Mouse (Mus musculus) neural tube, embryonic 14.5 days (tissue): ENCODE data around the gene Nat8f5. TPM values are rescaled to one million over a fixed set of nuclear protein-coding genes. Genes with fewer than 3 reads are reported as not detected.
"Not testable (repeated sequence)": the region's sequence is repeated elsewhere in the genome, so short reads cannot be mapped to it uniquely, and the experiment has no call there.

Source experiments
- ATAC-seq: fragments of 200-750 bp; cut with Nextera tagmentation; 2 replicates; pipeline ENCODE4 v1.8.0; 2017; ENCODE audit warnings: low read depth, mild to moderate bottlenecking, moderate TSS enrichment, moderate library complexity
- H3K27ac ChIP-seq: fragments of 300-500 bp; sonication (generic); 2 replicates; pipeline ENCODE4 v1.5.1; 2014; ENCODE audit warnings: low read depth, mild to moderate bottlenecking, control low read depth, low read length, moderate library complexity, mixed read lengths
- H3K27me3 ChIP-seq: fragments of 300-500 bp; sonication (generic); 2 replicates; pipeline ENCODE4 v1.6.1; 2014; ENCODE audit warnings: low read length; ENCODE audit not compliant: control insufficient read depth, insufficient read depth
- H3K36me3 ChIP-seq: fragments of 300-500 bp; sonication (generic); 2 replicates; pipeline ENCODE4 v1.6.1; 2014; ENCODE audit warnings: low read length, mixed read lengths; ENCODE audit not compliant: control insufficient read depth, insufficient read depth
- H3K4me1 ChIP-seq: fragments of 300-500 bp; sonication (generic); 2 replicates; pipeline ENCODE4 v1.6.1; 2014; ENCODE audit warnings: low read length; ENCODE audit not compliant: control insufficient read depth, insufficient read depth
- H3K4me2 ChIP-seq: fragments of 300-500 bp; sonication (generic); 2 replicates; pipeline ENCODE4 v1.6.1; 2014; ENCODE audit warnings: mild to moderate bottlenecking, low read depth, low read length, control low read depth
- H3K4me3 ChIP-seq: fragments of 300-500 bp; sonication (generic); 2 replicates; pipeline ENCODE4 v1.5.1; 2014; ENCODE audit warnings: low read depth, low read length, control low read depth, mixed read lengths
- H3K9ac ChIP-seq: fragments of 300-500 bp; sonication (generic); replicated peaks from 2 replicates; pipeline ENCODE4 v1.6.1; 2014; ENCODE audit warnings: low read depth, mild to moderate bottlenecking, control low read depth, low read length, mixed read lengths
- H3K9me3 ChIP-seq: fragments of 300-500 bp; sonication (generic); 2 replicates; pipeline ENCODE4 v1.6.1; 2016; ENCODE audit warnings: low read length; ENCODE audit not compliant: control insufficient read depth
- WGBS: fragments of 180-500 bp; shearing (Covaris S2); extraction: QIAGEN DNeasy Blood & Tissue Kit; methylation state at CpG from one replicate; pipeline ENCODE4 v1.1.7; 2014; 5-methylcytosine and 5-hydroxymethylcytosine counted together
- polyA plus RNA-seq: library from polyadenylated mRNA; unstranded; fragments of >200 nt; fragmentation: Nextera tagmentation; extraction: Ambion mirVana; gene quantifications from 2 replicates; pipeline ENCODE4 v1.2.1, GENCODE M21; 2014

Gene Nat8f5
- polyA plus RNA-seq, 1 experiment from 2014 or later = not detected

DNA sequence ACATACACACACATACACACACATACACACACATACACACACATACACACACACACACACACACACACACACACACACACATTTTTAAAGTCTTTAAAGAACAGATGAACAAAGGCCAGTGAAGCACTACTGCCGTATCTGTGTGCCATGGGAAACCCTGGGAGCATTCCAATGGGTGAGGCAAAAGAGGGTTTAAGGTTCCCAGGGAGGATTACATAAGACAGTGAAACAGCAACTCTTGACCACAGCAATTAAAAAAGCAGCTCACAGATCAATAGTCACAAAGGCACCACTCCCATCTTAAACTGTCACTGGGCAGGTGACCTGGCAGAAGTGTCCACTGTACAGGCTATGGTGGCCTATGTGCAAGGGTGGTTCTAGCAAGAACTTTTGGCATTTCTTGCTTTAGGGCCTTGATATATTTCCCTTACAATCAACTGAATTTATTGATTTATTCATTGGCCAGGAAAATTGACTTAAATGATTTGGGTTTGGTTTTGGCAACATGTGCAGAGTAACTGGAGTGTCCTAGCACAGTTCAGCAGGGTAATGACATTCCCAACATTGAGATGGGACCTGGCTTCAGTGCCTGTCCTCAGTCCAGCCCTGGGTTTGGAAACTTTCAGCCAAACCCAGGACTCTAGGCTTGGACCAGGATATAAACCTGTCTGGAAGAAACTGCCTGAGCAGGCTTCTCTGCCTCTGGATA, 2.8 kb upstream of the Nat8f5 start:
- Histone ChIP-seq H3K4me2 (no peak overlapping the region), H3K4me1 (no peaks in the 10 kb centered on the region), H3K9me3 (no peaks in the 10 kb centered on the region), H3K9ac (no peak overlapping the region), H3K36me3 (no peaks in the 10 kb centered on the region), H3K4me3 (no peak overlapping the region), H3K27ac (no peak overlapping the region), H3K27me3 (no peaks in the 10 kb centered on the region)
- WGBS = 90% methylated on average over 1 of the region's 1 CpGs
- no peak for ATAC-seq

DNA sequence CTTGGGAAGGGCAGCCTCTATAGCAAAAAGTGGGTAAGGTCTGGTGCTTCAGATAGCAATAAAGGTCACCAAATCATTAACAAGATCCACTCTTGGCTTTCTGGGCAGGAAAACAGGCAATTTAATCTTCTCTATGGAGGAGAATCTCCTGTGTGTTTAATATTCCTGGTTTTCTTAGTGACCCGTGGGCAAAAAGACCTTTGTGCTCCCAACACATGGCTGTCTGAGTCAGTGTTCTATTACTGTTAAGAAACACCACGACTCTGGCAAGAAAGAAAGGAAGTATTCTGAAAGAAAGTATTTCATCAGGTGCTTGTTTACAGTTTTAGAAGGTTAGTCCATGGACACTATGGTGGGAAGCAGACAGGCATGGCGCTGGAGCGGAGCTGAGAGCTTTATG, 1.5 kb upstream of the Nat8f5 start:
- H3K9ac ChIP-seq = no peak overlapping the region
- 82% methylated on average over 4 of the region's 4 CpGs for WGBS
- no peaks in the 10 kb centered on the region for H3K9me3 ChIP-seq
- H3K4me3 ChIP-seq = no peak overlapping the region
- ATAC-seq = no peak
- no peaks in the 10 kb centered on the region for H3K4me1 ChIP-seq
- H3K27me3 ChIP-seq = no peaks in the 10 kb centered on the region
- no peak overlapping the region for H3K4me2 ChIP-seq
- no peak overlapping the region for H3K27ac ChIP-seq
- no peaks in the 10 kb centered on the region for H3K36me3 ChIP-seq

DNA sequence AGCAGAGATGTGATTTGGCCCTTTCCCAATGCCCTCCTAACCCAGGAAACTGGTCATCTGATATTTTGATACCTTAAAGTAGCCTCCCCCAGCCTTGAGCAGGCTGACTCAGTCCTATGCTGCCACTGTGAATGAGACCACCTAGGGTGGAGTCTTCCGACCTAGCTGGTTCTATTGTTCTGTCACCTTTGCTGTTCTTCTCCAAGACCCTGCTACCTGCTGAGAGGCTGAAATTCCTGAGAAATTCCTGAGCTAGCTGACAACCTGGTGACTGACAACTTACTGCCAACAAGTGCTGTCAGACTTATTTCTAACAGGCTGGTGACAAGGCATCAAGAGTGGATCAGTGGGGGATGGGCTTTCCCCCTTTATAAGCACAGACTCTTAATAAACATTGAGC, 2.4 kb downstream of the Nat8f5 start:
- Histone ChIP-seq H3K36me3 (no peaks in the 10 kb centered on the region), H3K4me1 (no peaks in the 10 kb centered on the region), H3K27me3 (no peaks in the 10 kb centered on the region), H3K27ac (no peak overlapping the region), H3K4me3 (no peak overlapping the region), H3K9ac (no peak overlapping the region), H3K4me2 (no peak overlapping the region), H3K9me3 (no peaks in the 10 kb centered on the region)
- WGBS = 36% methylated on average over 1 of the region's 1 CpGs
- ATAC-seq = no peak

DNA sequence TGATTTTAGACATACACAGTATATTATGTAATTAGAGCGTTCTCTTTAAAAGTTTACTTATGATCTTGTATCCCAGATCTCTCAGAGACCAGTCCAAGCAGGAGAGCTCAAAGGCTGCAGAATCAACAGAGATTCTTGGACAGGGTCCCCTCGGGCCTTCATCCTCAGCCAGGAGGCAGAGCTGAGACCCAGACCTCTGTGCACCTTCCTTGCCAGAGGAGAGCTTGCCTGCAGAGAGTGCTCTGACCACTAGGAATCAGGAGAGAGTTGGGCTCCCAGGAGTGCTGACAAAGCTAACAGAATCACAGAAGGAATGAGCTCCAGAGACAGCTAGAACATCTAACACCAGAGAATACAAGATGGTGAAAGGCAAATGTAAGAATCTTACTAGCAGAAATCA, 7.4 kb downstream of the Nat8f5 start:
- H3K27me3 ChIP-seq = no peaks in the 10 kb centered on the region
- no peak for ATAC-seq
- no peaks in the 10 kb centered on the region for H3K9me3 ChIP-seq
- H3K4me3 ChIP-seq = no peak overlapping the region
- H3K4me1 ChIP-seq = no peaks in the 10 kb centered on the region
- H3K9ac ChIP-seq = no peak overlapping the region
- H3K36me3 ChIP-seq = no peaks in the 10 kb centered on the region
- no peak overlapping the region for H3K4me2 ChIP-seq
- H3K27ac ChIP-seq = no peak overlapping the region
- 87% methylated on average over 2 of the region's 2 CpGs for WGBS

DNA sequence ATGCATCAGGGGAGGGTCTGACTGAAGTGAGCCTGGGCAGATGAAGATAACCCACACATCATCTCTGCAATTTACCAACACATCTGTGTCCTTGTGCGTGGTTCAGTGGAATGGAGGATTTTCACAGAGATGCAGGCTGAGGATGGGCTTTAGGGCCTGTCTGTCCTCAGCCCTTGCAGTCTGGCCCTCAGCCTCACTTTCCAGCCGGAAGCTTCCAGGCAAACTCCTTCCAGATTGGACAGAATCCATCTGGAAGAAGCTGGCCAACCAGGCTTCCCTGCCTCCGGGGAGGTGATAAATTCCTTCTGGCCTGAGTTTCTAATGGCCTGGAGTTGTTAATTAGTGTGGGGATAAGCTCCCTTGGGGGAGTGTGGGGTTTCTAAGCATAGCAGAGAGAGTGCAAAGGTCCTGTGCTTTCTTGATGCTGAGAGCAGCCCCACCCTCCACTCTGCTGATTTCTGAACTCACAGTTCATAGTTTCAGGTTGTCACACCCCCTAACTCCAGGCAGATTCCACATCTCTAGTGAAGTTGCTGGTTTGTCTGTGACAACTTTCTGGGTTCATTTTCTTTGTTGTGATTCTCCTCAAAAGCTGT, 9.7 kb downstream of the Nat8f5 start:
- 69% methylated on average over 2 of the region's 3 CpGs for WGBS
- not testable (repeated sequence) for ATAC-seq, H3K27me3 ChIP-seq, H3K27ac ChIP-seq, H3K4me1 ChIP-seq, H3K9ac ChIP-seq, H3K4me3 ChIP-seq, H3K4me2 ChIP-seq, H3K9me3 ChIP-seq, H3K36me3 ChIP-seq

DNA sequence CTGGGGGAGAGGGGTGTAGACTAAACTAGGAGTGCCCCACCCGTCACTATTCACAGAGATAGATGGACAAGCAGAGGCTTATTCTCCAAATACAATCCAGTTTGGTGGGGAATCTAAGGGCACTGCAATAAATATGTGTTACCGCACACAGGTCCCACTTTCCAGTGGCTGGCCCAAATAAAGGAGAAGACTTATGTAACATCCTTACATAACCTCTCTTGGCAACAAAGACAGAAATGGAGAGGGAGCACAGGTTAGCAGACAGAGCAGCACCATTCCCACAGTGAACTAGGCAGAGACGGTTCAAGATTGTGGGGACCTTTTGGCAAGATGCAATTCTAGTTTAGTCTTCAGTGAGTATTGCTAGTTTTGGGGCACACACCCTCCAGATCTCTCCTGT, 10.3 kb downstream of the Nat8f5 start:
- H3K4me2 ChIP-seq, ATAC-seq, H3K4me3 ChIP-seq, H3K9ac ChIP-seq, H3K4me1 ChIP-seq, H3K36me3 ChIP-seq, H3K27me3 ChIP-seq, H3K9me3 ChIP-seq, H3K27ac ChIP-seq: not testable (repeated sequence)
- 92% methylated on average over 2 of the region's 3 CpGs for WGBS

DNA sequence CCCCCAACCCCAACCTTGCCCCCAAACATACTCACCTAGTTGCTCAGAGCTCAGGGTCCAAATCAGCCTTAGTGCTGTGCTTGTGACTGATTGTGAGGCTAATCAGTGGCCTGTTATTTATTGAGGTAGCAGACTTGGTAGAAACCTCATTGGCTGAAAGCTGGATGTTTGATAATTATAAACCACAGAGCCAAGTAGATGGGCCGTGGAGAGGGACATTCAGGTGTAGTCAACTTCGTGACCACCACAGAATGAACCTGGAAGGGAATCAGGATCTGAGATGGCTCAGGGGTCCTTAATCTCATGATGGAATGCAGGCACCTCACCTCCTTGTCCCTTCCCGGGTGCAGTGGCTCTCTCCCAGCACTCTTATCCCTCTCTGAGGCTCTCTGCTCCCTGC, 11.0 kb downstream of the Nat8f5 start:
- not testable (repeated sequence) for H3K36me3 ChIP-seq, H3K27me3 ChIP-seq, H3K4me1 ChIP-seq, H3K4me2 ChIP-seq, ATAC-seq, H3K27ac ChIP-seq, H3K9me3 ChIP-seq, H3K9ac ChIP-seq, H3K4me3 ChIP-seq
- whole genome bisulfite sequencing = 88% methylated on average over 2 of the region's 3 CpGs

DNA sequence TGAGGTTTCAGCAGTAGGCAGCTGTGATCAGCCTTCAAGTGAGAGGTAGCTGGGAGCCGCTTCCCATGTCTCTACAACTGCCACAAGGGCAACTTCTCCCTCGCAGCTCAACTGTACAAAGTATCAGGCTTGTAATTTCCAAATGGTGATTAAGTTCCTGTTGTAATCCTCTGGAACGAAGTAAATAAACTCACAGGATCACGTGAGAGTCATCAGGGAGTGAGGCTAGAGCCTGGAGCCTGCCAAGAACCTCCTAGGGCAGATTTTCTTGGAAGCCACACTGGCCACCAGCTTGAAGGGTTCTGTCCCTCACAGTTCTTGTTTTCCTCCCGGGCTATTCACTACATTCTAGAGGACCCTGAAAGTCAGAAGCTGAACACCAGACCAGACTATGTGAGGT, 17.6 kb downstream of the Nat8f5 start:
- not testable (repeated sequence) for H3K36me3 ChIP-seq, H3K27me3 ChIP-seq, H3K4me2 ChIP-seq, H3K9me3 ChIP-seq, H3K4me1 ChIP-seq, H3K4me3 ChIP-seq, H3K9ac ChIP-seq, ATAC-seq, H3K27ac ChIP-seq
- 74% methylated on average over 5 of the region's 5 CpGs for WGBS
